Mouse (Mus musculus) MEL (cell line): ENCODE data around the gene Sbk3. TPM values are rescaled to one million over a fixed set of nuclear protein-coding genes. Genes with fewer than 3 reads are reported as not detected.

Experiments used
- DNase-seq: peaks from one replicate; pipeline ENCODE4 v3.0.0; 2011; ENCODE audit warnings: low read depth, low spot score
- H3K27ac ChIP-seq: 2 replicates; pipeline ENCODE4 v1.5.1; 2012; ENCODE audit warnings: low read depth, mild to moderate bottlenecking, control low read depth, low read length, moderate library complexity; ENCODE audit not compliant: control insufficient read depth
- H3K27me3 ChIP-seq, 2 experiments: fragments of 150-350 bp in 1 of 2; sonication (generic) in 1 of 2; 2 replicates each; pipeline ENCODE4 v1.6.1; 2012; ENCODE audit warnings: low read length in 2 of 2, mild to moderate bottlenecking in 2 of 2, improper control_type of control experiment in 1 of 2, moderate library complexity in 1 of 2; ENCODE audit not compliant: insufficient read depth in 2 of 2, control insufficient read depth in 1 of 2
- H3K36me3 ChIP-seq, 2 experiments: 2 replicates each; pipeline ENCODE4 v1.6.1; 2012 to 2014; ENCODE audit warnings: low read length in 2 of 2, improper control_type of control experiment in 1 of 2, inconsistent platforms in 1 of 2, mild to moderate bottlenecking in 1 of 2; ENCODE audit not compliant: insufficient read depth in 2 of 2, control insufficient read depth in 1 of 2
- H3K4me1 ChIP-seq, 2 experiments: fragments of 150-350 bp in 1 of 2; sonication (generic) in 1 of 2; 2 replicates each; pipeline ENCODE4 v1.6.1; 2012; ENCODE audit warnings: low read length in 2 of 2, improper control_type of control experiment in 1 of 2, mild to moderate bottlenecking in 1 of 2; ENCODE audit not compliant: insufficient read depth in 2 of 2, control insufficient read depth in 1 of 2
- H3K4me3 ChIP-seq, 2 experiments: fragments of 150-350 bp in 1 of 2; sonication (generic) in 1 of 2; 2 replicates each; pipeline ENCODE4 v1.5.1; 2012; ENCODE audit warnings: low read depth in 2 of 2, low read length in 2 of 2, mild to moderate bottlenecking in 2 of 2, moderate library complexity in 2 of 2, control low read depth in 1 of 2, improper control_type of control experiment in 1 of 2; ENCODE audit not compliant: control insufficient read depth in 1 of 2, insufficient read depth in 1 of 2
- H3K79me2 ChIP-seq: 2 replicates; pipeline ENCODE4 v1.6.1; 2012; ENCODE audit warnings: mild to moderate bottlenecking, low read length, moderate library complexity; ENCODE audit not compliant: control insufficient read depth, poor library complexity, insufficient read depth
- H3K9ac ChIP-seq: 2 replicates; pipeline ENCODE4 v1.6.1; 2012; ENCODE audit warnings: low read depth, mild to moderate bottlenecking, control low read depth, low read length, moderate library complexity; ENCODE audit not compliant: control insufficient read depth, poor library complexity, severe bottlenecking
- H3K9me3 ChIP-seq: fragments of 150-350 bp; sonication (generic); replicated peaks from 2 replicates; pipeline ENCODE4 v1.6.1; 2012; ENCODE audit warnings: mild to moderate bottlenecking, low read length, improper control_type of control experiment, moderate library complexity; ENCODE audit not compliant: insufficient read depth
- CTCF ChIP-seq, 3 experiments: IDR thresholded peaks in 2 of 3; conservative IDR thresholded peaks in 1 of 3; 2 replicates each; pipeline ENCODE4 v1.5.1; 2011 to 2012; ENCODE audit warnings: low read length in 3 of 3, low read depth in 2 of 3, mild to moderate bottlenecking in 2 of 3, improper control_type of control experiment in 1 of 3, inconsistent platforms in 1 of 3, mixed read lengths in 1 of 3, moderate library complexity in 1 of 3; ENCODE audit not compliant: control insufficient read depth in 1 of 3, insufficient read depth in 1 of 3, poor library complexity in 1 of 3, severe bottlenecking in 1 of 3
- ELF1 ChIP-seq: IDR thresholded peaks from 2 replicates; pipeline ENCODE4 v1.6.1; 2014; ENCODE audit warnings: low read depth, mild to moderate bottlenecking, inconsistent platforms, low read length, improper control_type of control experiment, moderate library complexity
- EP300 ChIP-seq, 2 experiments: IDR thresholded peaks; 2 replicates each; pipeline ENCODE4 v1.6.1; 2011; ENCODE audit warnings: improper control_type of control experiment in 2 of 2, low read length in 2 of 2, low read depth in 1 of 2, mild to moderate bottlenecking in 1 of 2
- GABPA ChIP-seq: IDR thresholded peaks from 2 replicates; pipeline ENCODE4 v1.6.1; 2012; ENCODE audit warnings: low read depth, mild to moderate bottlenecking, inconsistent platforms, low read length, improper control_type of control experiment, moderate library complexity
- GATA1 ChIP-seq: IDR thresholded peaks from 2 replicates; pipeline ENCODE4 v1.6.1; 2011; ENCODE audit warnings: low read depth, low read length, improper control_type of control experiment
- KAT2A ChIP-seq: conservative IDR thresholded peaks from 2 replicates; pipeline ENCODE4 v1.6.1; 2012; ENCODE audit warnings: low read depth, low read length, improper control_type of control experiment, inconsistent platforms
- MAX ChIP-seq: IDR thresholded peaks from 2 replicates; pipeline ENCODE4 v1.6.1; 2011; ENCODE audit warnings: low read length, improper control_type of control experiment
- NELFE ChIP-seq: IDR thresholded peaks from 2 replicates; pipeline ENCODE4 v1.6.1; 2011; ENCODE audit warnings: low read depth, low read length, improper control_type of control experiment
- NRF1 ChIP-seq: IDR thresholded peaks from 2 replicates; pipeline ENCODE4 v1.6.1; 2014; ENCODE audit warnings: low read depth, mild to moderate bottlenecking, inconsistent platforms, low read length, improper control_type of control experiment, moderate library complexity; ENCODE audit not compliant: poor library complexity, insufficient read depth, severe bottlenecking
- POLR2A ChIP-seq, 2 experiments: IDR thresholded peaks; 2 replicates each; pipeline ENCODE4 v1.6.1; 2011 to 2012; ENCODE audit warnings: low read length in 2 of 2, mild to moderate bottlenecking in 2 of 2, control low read depth in 1 of 2, improper control_type of control experiment in 1 of 2, low read depth in 1 of 2, moderate library complexity in 1 of 2; ENCODE audit not compliant: control insufficient read depth in 1 of 2, insufficient read depth in 1 of 2, poor library complexity in 1 of 2
- POLR2AphosphoS2 ChIP-seq: IDR thresholded peaks from 2 replicates; pipeline ENCODE4 v1.6.1; 2011; ENCODE audit warnings: low read length, improper control_type of control experiment
- RCOR1 ChIP-seq: IDR thresholded peaks from 2 replicates; pipeline ENCODE4 v1.6.1; 2012; ENCODE audit warnings: low read depth, mild to moderate bottlenecking, inconsistent platforms, low read length, improper control_type of control experiment
- TBP ChIP-seq: IDR thresholded peaks from 2 replicates; pipeline ENCODE4 v1.8.0; 2011; ENCODE audit warnings: low read depth, low read length, improper control_type of control experiment
- UBTF ChIP-seq: IDR thresholded peaks from 2 replicates; pipeline ENCODE4 v1.6.1; 2012; ENCODE audit warnings: low read depth, mild to moderate bottlenecking, inconsistent platforms, low read length, improper control_type of control experiment, moderate library complexity, borderline replicate concordance; ENCODE audit not compliant: insufficient read depth
- USF1 ChIP-seq: IDR thresholded peaks from 2 replicates; pipeline ENCODE4 v1.6.1; 2014; ENCODE audit warnings: low read depth, mild to moderate bottlenecking, inconsistent platforms, low read length, improper control_type of control experiment, moderate library complexity
- USF2 ChIP-seq, 2 experiments: IDR thresholded peaks; 2 replicates each; pipeline ENCODE4 v1.6.1; 2011 to 2012; ENCODE audit warnings: improper control_type of control experiment in 2 of 2, low read length in 2 of 2, borderline replicate concordance in 1 of 2, inconsistent platforms in 1 of 2, low read depth in 1 of 2, mild to moderate bottlenecking in 1 of 2; ENCODE audit not compliant: insufficient read depth in 1 of 2
- ZC3H11A ChIP-seq: IDR thresholded peaks from 2 replicates; pipeline ENCODE4 v1.6.1; 2012; ENCODE audit warnings: low read depth, mild to moderate bottlenecking, inconsistent platforms, low read length, improper control_type of control experiment
- ZKSCAN1 ChIP-seq: IDR thresholded peaks from 2 replicates; pipeline ENCODE4 v1.6.1; 2012; ENCODE audit warnings: low read depth, mild to moderate bottlenecking, inconsistent platforms, low read length, improper control_type of control experiment, moderate library complexity
- ZNF384 ChIP-seq: IDR thresholded peaks from 2 replicates; pipeline ENCODE4 v1.6.1; 2012; ENCODE audit warnings: low read depth, mild to moderate bottlenecking, inconsistent platforms, low read length, improper control_type of control experiment
- polyA plus RNA-seq, 2 experiments: library from polyadenylated mRNA; stranded (reverse) in 1 of 2; unstranded in 1 of 2; fragments of >175 nt in 1 of 2; fragments of >200 nt in 1 of 2; gene quantifications; 2 replicates each; pipeline versions ENCODE4 v1.2.1 to v1.2.4; 2012; ENCODE audit warnings: low replicate concordance in 2 of 2, low read depth in 1 of 2; ENCODE audit not compliant: insufficient read length in 2 of 2, insufficient read depth in 1 of 2, missing spikeins in 1 of 2
- total RNA-seq: library from RNA; depleted of rRNA; stranded (reverse); fragments of 300-350 nt; gene quantifications from 2 replicates; pipeline ENCODE4 v1.2.3, GENCODE M21; 2012

Gene Sbk3
- total and polyA plus RNA-seq, 3 experiments: not detected

- H3K9me3 ChIP-seq: no peaks in the 10 kb centered on the region
- no peaks in the 10 kb centered on the region for H3K4me1 ChIP-seq
- TF ChIP-seq MAX: no peak
- TF ChIP-seq NRF1: no peak
- no peak for TF ChIP-seq EP300 (IDR thresholded peaks at IDR 0.05; ENCODE audit: low read depth in 1 of 2, low read length in 2 of 2)
- no peak for TF ChIP-seq POLR2A (IDR thresholded peaks at IDR 0.05; ENCODE audit: control insufficient read depth in 1 of 2, insufficient read depth in 1 of 2, low read depth in 1 of 2, low read length in 2 of 2, poor library complexity in 1 of 2)
- TF ChIP-seq RCOR1: no peak
- no peak for TF ChIP-seq POLR2AphosphoS2
- no peak for TF ChIP-seq USF2 (IDR thresholded peaks at IDR 0.05; ENCODE audit: borderline replicate concordance in 1 of 2, insufficient read depth in 1 of 2, low read depth in 1 of 2, low read length in 2 of 2)
- TF ChIP-seq GATA1: no peak
- no peak for TF ChIP-seq ZC3H11A
- no peak for TF ChIP-seq KAT2A
- no peak for TF ChIP-seq GABPA
- TF ChIP-seq UBTF: no peak
- no peak for TF ChIP-seq TBP
- no peak for TF ChIP-seq CTCF (IDR thresholded peaks at IDR 0.05 in 2 of 3, conservative IDR thresholded peaks at IDR 0.05 in 1 of 3; ENCODE audit: control insufficient read depth in 1 of 3, insufficient read depth in 1 of 3, low read depth in 2 of 3, low read length in 3 of 3, poor library complexity in 1 of 3, severe bottlenecking in 1 of 3)
- no peak for TF ChIP-seq USF1
- TF ChIP-seq NELFE: no peak
- no peak for TF ChIP-seq ELF1
- no peak for TF ChIP-seq ZKSCAN1
- TF ChIP-seq, all 39 proteins: peak for 0
- Histone ChIP-seq H3K4me3 (no peak overlapping the region), H3K27me3 (no peaks in the 10 kb centered on the region), H3K36me3 (no peaks in the 10 kb centered on the region), H3K9ac (no peak overlapping the region), H3K27ac (no peak overlapping the region), H3K79me2 (no peaks in the 10 kb centered on the region)
- no peak for DNase-seq
Measured at GRCm38 (mm10) chr7:4937392-4937791, 33.6 kb downstream of the Sbk3 start.

- H3K9ac ChIP-seq: no peak overlapping the region
- no peaks in the 10 kb centered on the region for H3K79me2 ChIP-seq
- no peak overlapping the region for H3K4me3 ChIP-seq
- H3K4me1 ChIP-seq: no peaks in the 10 kb centered on the region
- TF ChIP-seq ZNF384: no peak
- H3K27ac ChIP-seq: no peak overlapping the region
- H3K9me3 ChIP-seq: no peaks in the 10 kb centered on the region
- no peaks in the 10 kb centered on the region for H3K36me3 ChIP-seq
- DNase-seq: no peak
- H3K27me3 ChIP-seq: no peaks in the 10 kb centered on the region
Measured at GRCm38 (mm10) chr7:4936832-4937231, 34.1 kb downstream of the Sbk3 start.
